Mouse (Mus musculus) kidney, postnatal 0 days (tissue): ENCODE measurements around the gene Hipk4. TPM values are rescaled to one million over a fixed set of nuclear protein-coding genes. Genes with fewer than 3 reads are reported as not detected.
A peak's percentile ranks its signal among the peaks of the same experiment; 100 is the strongest.

Source experiments
- ATAC-seq: fragments of 200-750 bp; cut with Nextera tagmentation; replicated peaks from 2 replicates; pipeline ENCODE4 v1.8.0; 2017; ENCODE audit warnings: low read depth, moderate number of reproducible peaks, moderate TSS enrichment, moderate library complexity; ENCODE audit not compliant: low FRiP score
- DNase-seq: peaks from one replicate; pipeline ENCODE4 v3.0.0-alpha.2; 2016; ENCODE audit warnings: low spot score
- H3K27ac ChIP-seq: fragments of 300-500 bp; sonication (generic); 2 replicates; pipeline ENCODE4 v1.5.1; 2014; ENCODE audit warnings: mild to moderate bottlenecking
- H3K27me3 ChIP-seq: fragments of 300-500 bp; sonication (generic); 2 replicates; pipeline ENCODE4 v1.6.1; 2014; ENCODE audit warnings: low read length, mixed read lengths; ENCODE audit not compliant: insufficient read depth
- H3K36me3 ChIP-seq: fragments of 300-500 bp; sonication (generic); 2 replicates; pipeline ENCODE4 v1.6.1; 2014; ENCODE audit warnings: low read length, mixed read lengths; ENCODE audit not compliant: insufficient read depth
- H3K4me1 ChIP-seq: fragments of 300-500 bp; sonication (generic); replicated peaks from 2 replicates; pipeline ENCODE4 v1.6.1; 2014; ENCODE audit warnings: antibody characterized with exemption, low read length, mixed read lengths; ENCODE audit not compliant: insufficient read depth
- H3K4me2 ChIP-seq: fragments of 300-500 bp; sonication (generic); 2 replicates; pipeline ENCODE4 v1.6.1; 2014; ENCODE audit warnings: mild to moderate bottlenecking, low read length, moderate library complexity, mixed read lengths
- H3K4me3 ChIP-seq: fragments of 300-500 bp; sonication (generic); replicated peaks from 2 replicates; pipeline ENCODE4 v1.5.1; 2014; ENCODE audit warnings: low read depth, low read length
- H3K9ac ChIP-seq: fragments of 300-500 bp; sonication (generic); 2 replicates; pipeline ENCODE4 v1.6.1; 2014; ENCODE audit warnings: low read depth, low read length
- H3K9me3 ChIP-seq: fragments of 300-500 bp; sonication (generic); replicated peaks from 2 replicates; pipeline ENCODE4 v1.6.1; 2016; ENCODE audit warnings: low read length, inconsistent platforms, mixed read lengths
- CTCF ChIP-seq: IDR thresholded peaks from 2 replicates; pipeline ENCODE4 v1.5.1; 2016; ENCODE audit warnings: antibody characterized with exemption, low read depth, mild to moderate bottlenecking, moderate library complexity
- WGBS: fragments of 180-500 bp; shearing (Covaris S2); extraction: QIAGEN DNeasy Blood & Tissue Kit; methylation state at CpG from one replicate; pipeline ENCODE4 v1.1.7; 2014; 5-methylcytosine and 5-hydroxymethylcytosine counted together
- polyA plus RNA-seq: library from polyadenylated mRNA; unstranded; fragments of >200 nt; fragmentation: Nextera tagmentation; extraction: Ambion mirVana; gene quantifications from 2 replicates; pipeline ENCODE4 v1.2.1, GENCODE M21; 2015

The Hipk4 gene
- 0.45 and 0.57 TPM in 2 replicates for polyA plus RNA-seq

DNA sequence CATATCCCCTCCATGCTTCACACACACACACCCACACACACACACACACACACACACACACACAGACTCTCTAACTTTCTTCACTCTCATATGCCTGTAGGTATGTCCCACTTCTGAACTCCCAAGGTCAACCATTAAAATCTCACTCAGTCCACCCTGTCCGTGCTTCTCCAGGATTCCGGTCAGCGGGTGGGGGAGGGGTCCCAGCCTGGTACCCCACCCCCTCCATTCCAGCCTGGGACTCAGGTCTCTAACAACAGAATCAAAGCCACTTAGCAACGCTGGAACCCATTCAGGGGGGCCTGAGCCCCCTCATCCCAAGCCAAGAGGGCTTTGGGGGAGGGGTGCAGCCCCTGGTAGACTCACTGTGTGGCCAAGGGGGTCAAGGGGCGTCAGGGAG, at the start of gene Hipk4:
TSS of gene Hipk4 (plus strand) at position 301 of the 400 bp plus-strand sequence.
- WGBS: 51% methylated on average over 5 of the region's 5 CpGs
- DNase-seq (no peak), ATAC-seq (no peak)
- Histone ChIP-seq H3K9ac (no peak within 1 kb of the TSS), H3K4me2 (no peak within 1 kb of the TSS), H3K27me3 (no peaks in the 10 kb centered on the region), H3K36me3 (0 out of 2 replicates have a peak, but pooled peaks cover 3% of the 10 kb centered on the region), H3K4me3 (no peak within 1 kb of the TSS), H3K9me3 (no peaks in the 10 kb centered on the region), H3K27ac (no peak within 1 kb of the TSS), H3K4me1 (no peaks in the 10 kb centered on the region)
- TF ChIP-seq CTCF: no peak

DNA sequence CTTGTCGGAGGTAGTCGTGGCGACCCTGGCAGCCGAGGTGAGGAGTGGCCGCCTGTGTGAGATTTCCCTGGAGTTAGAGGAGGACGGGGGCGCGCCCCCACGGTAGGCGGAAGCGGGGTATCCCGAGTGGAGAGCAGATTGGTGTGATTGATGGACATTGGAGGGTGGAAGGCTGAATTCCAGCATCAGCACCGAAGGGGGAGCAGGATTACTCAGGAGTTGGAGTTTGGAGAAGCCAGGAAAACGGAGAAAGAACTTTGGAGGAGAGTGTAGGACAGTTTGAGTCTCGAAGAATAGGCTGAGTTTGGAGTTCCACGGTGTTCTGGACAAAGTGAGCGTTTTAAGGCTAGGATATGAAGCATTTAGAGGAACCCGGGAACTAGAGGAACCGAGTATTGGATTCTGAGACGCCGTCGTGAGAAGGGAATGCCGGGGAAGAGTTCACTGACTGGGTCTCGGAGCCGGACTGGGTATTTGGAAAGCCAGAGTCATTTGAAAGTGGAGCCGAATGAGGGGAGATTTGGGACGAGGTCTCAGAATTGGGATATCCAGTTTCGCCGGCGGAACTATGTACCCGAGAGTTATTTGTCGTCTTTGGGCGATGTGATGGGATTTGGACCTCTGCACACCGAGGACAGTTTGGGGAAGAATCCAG, 49.1 kb upstream of the Hipk4 start:
- under 1% methylated on average over 34 of the region's 34 CpGs for WGBS
- Histone ChIP-seq H3K27ac (peak overlapping the region; percentile 94), H3K27me3 (no peaks in the 10 kb centered on the region), H3K4me3 (peak overlapping the region; percentile 73), H3K9ac (peak overlapping the region; percentile 66), H3K9me3 (no peaks in the 10 kb centered on the region), H3K36me3 (peaks cover 5% of the 10 kb centered on the region; the same call in 1 of the 2 replicates), H3K4me2 (peak overlapping the region; percentile 63), H3K4me1 (peaks cover 6% of the 10 kb centered on the region)
- no peak for TF ChIP-seq CTCF
- DNase-seq (peak; percentile 60), ATAC-seq (no peak)

DNA sequence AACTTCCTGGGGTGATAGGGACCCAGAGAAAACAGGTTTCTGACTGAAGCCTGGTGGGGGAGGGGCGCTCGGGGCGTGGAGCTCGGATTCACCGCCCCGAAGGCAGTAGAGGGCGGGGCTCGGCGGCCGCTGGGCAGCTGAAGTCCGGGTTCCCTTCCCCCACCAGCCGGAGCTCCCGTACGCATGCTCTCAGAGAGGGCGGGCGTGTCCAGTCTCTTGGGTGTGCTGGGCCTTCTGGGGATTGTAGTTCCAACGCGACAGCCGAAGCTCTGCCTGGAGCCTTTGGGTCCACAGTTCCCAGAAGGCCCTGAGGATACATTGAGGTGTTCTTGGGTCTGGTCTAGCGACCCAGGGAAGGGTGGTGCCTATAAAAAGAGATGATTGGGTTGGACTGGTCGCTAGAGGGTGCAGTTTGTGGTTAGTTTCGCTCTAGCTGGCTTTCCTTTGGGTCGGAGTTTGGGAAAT, 48.5 kb upstream of the Hipk4 start:
- Histone ChIP-seq H3K36me3 (peaks cover 5% of the 10 kb centered on the region; the same call in 1 of the 2 replicates), H3K27ac (peak overlapping the region; percentile 94), H3K9ac (peak overlapping the region; percentile 66), H3K9me3 (no peaks in the 10 kb centered on the region), H3K27me3 (no peaks in the 10 kb centered on the region), H3K4me3 (peak overlapping the region; percentile 73), H3K4me1 (peaks cover 6% of the 10 kb centered on the region), H3K4me2 (peak overlapping the region; percentile 63)
- DNase-seq (peak; percentile 100), ATAC-seq (peak; percentile 93)
- WGBS: under 1% methylated on average over 22 of the region's 23 CpGs
- TF ChIP-seq CTCF: peak; percentile 72

DNA sequence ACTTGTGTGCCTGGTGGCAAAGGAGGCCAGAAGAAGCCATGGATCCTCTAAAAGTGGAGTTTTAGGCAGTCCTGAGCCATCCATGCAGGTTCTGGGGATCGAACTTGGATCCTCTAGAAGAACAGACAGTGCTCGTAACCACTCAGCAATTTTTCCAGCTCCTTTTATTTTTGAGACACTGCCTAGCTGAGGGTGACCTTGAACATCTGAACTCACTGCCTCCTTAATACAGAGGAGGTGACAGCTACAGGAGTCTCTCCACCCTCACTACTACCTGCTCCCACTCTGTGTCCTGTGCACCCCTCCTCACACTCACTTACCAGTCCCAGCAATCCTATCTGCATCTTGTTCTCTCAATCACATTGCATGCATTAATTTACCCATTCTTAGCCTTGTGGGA, 47.5 kb upstream of the Hipk4 start:
- H3K9me3 ChIP-seq: no peaks in the 10 kb centered on the region
- no peak for TF ChIP-seq CTCF
- H3K4me3 ChIP-seq: no peak overlapping the region
- peak overlapping the region; percentile 63; the same call in 1 of the 2 replicates for H3K4me2 ChIP-seq
- DNase-seq (no peak), ATAC-seq (no peak)
- H3K27ac ChIP-seq: no peak overlapping the region
- WGBS: 91% methylated on average over 2 of the region's 2 CpGs
- peaks cover 6% of the 10 kb centered on the region for H3K4me1 ChIP-seq
- peaks cover 5% of the 10 kb centered on the region; the same call in 1 of the 2 replicates for H3K36me3 ChIP-seq
- H3K9ac ChIP-seq: no peak overlapping the region
- no peaks in the 10 kb centered on the region for H3K27me3 ChIP-seq

DNA sequence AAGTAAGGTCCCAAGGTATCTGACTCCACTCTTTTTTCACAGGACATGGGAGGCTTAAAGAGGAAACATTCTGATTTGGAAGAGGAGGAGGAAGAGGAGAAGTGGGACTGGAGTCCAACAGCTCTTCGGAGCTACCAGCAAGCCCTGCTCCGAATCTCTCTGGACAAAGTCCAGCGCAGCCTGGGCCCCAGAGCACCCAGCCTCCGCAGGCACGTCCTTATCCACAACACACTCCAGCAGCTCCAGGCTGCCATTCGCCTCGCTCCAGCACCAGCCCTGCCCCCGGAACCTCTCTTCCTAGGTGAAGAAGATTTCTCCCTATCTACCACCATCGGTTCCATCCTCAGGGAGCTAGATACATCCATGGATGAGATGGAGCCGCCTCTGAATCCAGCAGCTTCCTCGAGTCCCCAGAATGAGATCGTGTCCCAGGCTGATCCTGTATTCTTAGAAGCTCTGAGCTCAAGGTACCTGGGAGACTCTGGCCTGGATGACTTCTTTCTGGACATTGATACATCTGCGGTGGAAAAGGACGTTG, 46.9 kb upstream of the Hipk4 start:
- Histone ChIP-seq H3K27ac (no peak overlapping the region), H3K4me1 (peaks cover 6% of the 10 kb centered on the region), H3K27me3 (no peaks in the 10 kb centered on the region), H3K9ac (no peak overlapping the region), H3K4me3 (no peak overlapping the region), H3K4me2 (no peak overlapping the region), H3K36me3 (peaks cover 5% of the 10 kb centered on the region; the same call in 1 of the 2 replicates), H3K9me3 (no peaks in the 10 kb centered on the region)
- 88% methylated on average over 14 of the region's 14 CpGs for WGBS
- DNase-seq (no peak), ATAC-seq (no peak)
- TF ChIP-seq CTCF: no peak

DNA sequence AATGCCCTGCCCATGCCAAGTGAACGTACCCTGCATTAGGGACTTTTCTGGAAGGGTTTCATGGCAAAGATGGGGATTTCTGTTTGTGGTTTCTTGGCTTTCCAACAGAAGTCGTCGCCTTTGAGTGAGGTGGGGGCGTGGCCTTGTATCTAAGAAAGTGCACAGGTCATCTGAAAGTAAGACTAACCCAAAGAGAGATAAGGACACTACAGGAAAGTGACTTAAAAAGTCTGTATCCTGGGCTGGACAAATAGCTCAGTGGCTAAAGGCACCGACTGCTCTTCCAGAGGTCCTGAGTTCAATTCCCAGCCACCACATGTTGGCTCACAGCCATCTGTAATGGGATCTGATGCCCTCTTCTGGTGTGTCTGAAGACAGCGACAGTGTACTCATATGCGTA, 44.5 kb upstream of the Hipk4 start:
- peak overlapping the region; percentile 42; the same call in 1 of the 2 replicates for H3K27ac ChIP-seq
- no peak for ATAC-seq
- 71% methylated on average over 7 of the region's 7 CpGs for WGBS
- no peaks in the 10 kb centered on the region for H3K9me3 ChIP-seq
- H3K9ac ChIP-seq: no peak overlapping the region
- no peak overlapping the region for H3K4me2 ChIP-seq
- no peak for TF ChIP-seq CTCF
- DNase-seq: no peak
- H3K36me3 ChIP-seq: peaks cover 5% of the 10 kb centered on the region; the same call in 1 of the 2 replicates
- H3K4me3 ChIP-seq: no peak overlapping the region
- H3K4me1 ChIP-seq: peaks cover 6% of the 10 kb centered on the region
- no peaks in the 10 kb centered on the region for H3K27me3 ChIP-seq
